ENCODE assay signal across 25 mouse cellular contexts in genomic region chr9:61491131-61491712, GRCm38 (mm10).
DNase-seq lines count a peak whose midpoint lies in the region; ATAC-seq and TF ChIP-seq lines count a peak whose summit lies in the region.
"Had no signal": no experiment of that assay in that cellular context is flagged by ENCODE, and none has a peak within 500 bp of the region (broad histone marks: within the 10 kb centered on the region; RNA-seq: fewer than 3 reads in every experiment).

No protein-coding gene starts in this region.

- no peaks in the 10 kb centered on the region for H3K9me3 ChIP-seq in intestine, embryonic 16.5 days (ENCODE audit: control insufficient read depth, low read length)
- no peaks in the 10 kb centered on the region for H3K9me3 ChIP-seq in intestine, embryonic 15.5 days
- no peaks in the 10 kb centered on the region for H3K9me3 ChIP-seq in stomach, postnatal 0 days (ENCODE audit: control insufficient read depth, low read length)
- no peaks in the 10 kb centered on the region for H3K9me3 ChIP-seq in limb, embryonic 10.5 days (replicated peaks)
- H3K9me3 ChIP-seq: embryonic facial prominence, embryonic 15.5 days; forebrain, embryonic 10.5 days; G1E; heart, embryonic 10.5 days; hindbrain, embryonic 12.5 days had no signal

- no peak overlapping the region for H3K9ac ChIP-seq in intestine, embryonic 16.5 days (ENCODE audit: low read depth, low read length)
- H3K9ac ChIP-seq in intestine, embryonic 15.5 days: no peak overlapping the region
- H3K9ac ChIP-seq in stomach, postnatal 0 days (ENCODE audit: low read length): no peak overlapping the region
- H3K9ac ChIP-seq: embryonic facial prominence, embryonic 15.5 days; hindbrain, embryonic 12.5 days had no signal

- H3K4me1 ChIP-seq in intestine, embryonic 16.5 days (ENCODE audit: control insufficient read depth, insufficient read depth, low read length): no peaks in the 10 kb centered on the region
- H3K4me1 ChIP-seq in intestine, embryonic 15.5 days (replicated peaks): no peaks in the 10 kb centered on the region
- H3K4me1 ChIP-seq in stomach, postnatal 0 days (replicated peaks; ENCODE audit: control insufficient read depth, insufficient read depth): 0 out of 2 replicates have a peak, but pooled peaks cover 2% of the 10 kb centered on the region
- no peaks in the 10 kb centered on the region; the same call in none of the 2 replicates for H3K4me1 ChIP-seq in limb, embryonic 10.5 days
- H3K4me1 ChIP-seq: hindbrain, embryonic 12.5 days had no signal

- no peak for TF ChIP-seq CTCF in stomach, postnatal 0 days (IDR thresholded peaks at IDR 0.05; ENCODE audit: low read depth)

- H3K4me3 ChIP-seq in intestine, embryonic 16.5 days (ENCODE audit: low read length): no peak overlapping the region
- H3K4me3 ChIP-seq in intestine, embryonic 15.5 days (replicated peaks): no peak overlapping the region
- no peak overlapping the region for H3K4me3 ChIP-seq in stomach, postnatal 0 days (ENCODE audit: low read depth, low read length)
- no peak overlapping the region for H3K4me3 ChIP-seq in limb, embryonic 10.5 days
- H3K4me3 ChIP-seq: embryonic facial prominence, embryonic 15.5 days; erythroblast, embryonic 14.5 days; forebrain, embryonic 10.5 days; heart, embryonic 10.5 days; hindbrain, embryonic 12.5 days had no signal

- H3K4me2 ChIP-seq in intestine, embryonic 16.5 days (ENCODE audit: low read depth, low read length): no peak overlapping the region
- H3K4me2 ChIP-seq in intestine, embryonic 15.5 days (replicated peaks): no peak overlapping the region
- H3K4me2 ChIP-seq in stomach, postnatal 0 days (replicated peaks; ENCODE audit: low read depth): no peak overlapping the region
- H3K4me2 ChIP-seq: embryonic facial prominence, embryonic 15.5 days; hindbrain, embryonic 12.5 days had no signal

- ATAC-seq in intestine, embryonic 16.5 days: peak; percentile 42; the same call in 1 of the 2 replicates
- no peak for ATAC-seq in intestine, embryonic 15.5 days
- ATAC-seq in stomach, postnatal 0 days (ENCODE audit: low FRiP score, low TSS enrichment): peak; percentile 60; the same call in 1 of the 2 replicates
- ATAC-seq: activated CD4-positive, CD25-positive, alpha-beta regulatory T cell, adult 4 months; CD4-positive, CD25-positive, alpha-beta regulatory T cell, adult 4 months; forebrain, embryonic 16.5 days had no signal

- H3K36me3 ChIP-seq in intestine, embryonic 16.5 days (ENCODE audit: control insufficient read depth, insufficient read depth, low read length): no peaks in the 10 kb centered on the region
- H3K36me3 ChIP-seq in intestine, embryonic 15.5 days: no peaks in the 10 kb centered on the region
- no peaks in the 10 kb centered on the region for H3K36me3 ChIP-seq in stomach, postnatal 0 days (ENCODE audit: control insufficient read depth, insufficient read depth, low read length)
- H3K36me3 ChIP-seq in limb, embryonic 10.5 days: no peaks in the 10 kb centered on the region
- H3K36me3 ChIP-seq: embryonic facial prominence, embryonic 15.5 days; forebrain, embryonic 10.5 days; G1E; heart, embryonic 10.5 days; hindbrain, embryonic 12.5 days had no signal

- peak; percentile 12 for DNase-seq in adrenal gland, postnatal 10 days
- DNase-seq in adrenal gland, postnatal 4 days (ENCODE audit: low spot score in 2 of 2): no peak
- DNase-seq in urinary bladder, postnatal 14 days (ENCODE audit: low spot score): peak; percentile 74
- no peak for DNase-seq in urinary bladder, postnatal 10 days (ENCODE audit: low spot score)
- peak; percentile 71 for DNase-seq in stomach, postnatal 0 days (ENCODE audit: low spot score)
- no peak for DNase-seq in limb, embryonic 10.5 days (ENCODE audit: low spot score)
- DNase-seq: adrenal gland, postnatal 25 days; B cell, adult 2 months; cerebellum, adult 11-12 months; cerebellum, adult 9-10 months; gastrocnemius, postnatal 10 days; heart, adult 18-20 months; heart, postnatal 10 days; heart, postnatal 4 days had no signal

- H3K27me3 ChIP-seq in intestine, embryonic 16.5 days (replicated peaks; ENCODE audit: control insufficient read depth, insufficient read depth, low read length): no peaks in the 10 kb centered on the region
- H3K27me3 ChIP-seq in intestine, embryonic 15.5 days (replicated peaks): 0 out of 2 replicates have a peak, but pooled peaks cover 3% of the 10 kb centered on the region
- no peaks in the 10 kb centered on the region for H3K27me3 ChIP-seq in stomach, postnatal 0 days (ENCODE audit: control insufficient read depth, insufficient read depth, low read length)
- peaks cover 22% of the 10 kb centered on the region; the same call in 1 of the 2 replicates for H3K27me3 ChIP-seq in limb, embryonic 10.5 days (ENCODE audit: low read depth, poor library complexity, severe bottlenecking)

- TF ChIP-seq EP300 in stomach, postnatal 0 days (optimal IDR thresholded peaks at IDR 0.05): no peak

- 34% methylated on average over 6 of the region's 6 CpGs for WGBS in intestine, embryonic 16.5 days
- 29% methylated on average over 6 of the region's 6 CpGs for WGBS in intestine, embryonic 15.5 days
- WGBS in stomach, postnatal 0 days: 32% methylated on average over 6 of the region's 6 CpGs
- 44% methylated on average over 6 of the region's 6 CpGs for WGBS in limb, embryonic 10.5 days

- H3K27ac ChIP-seq in intestine, embryonic 16.5 days (ENCODE audit: low read length): no peak overlapping the region
- no peak overlapping the region for H3K27ac ChIP-seq in intestine, embryonic 15.5 days
- H3K27ac ChIP-seq in stomach, postnatal 0 days (replicated peaks): no peak overlapping the region
- no peak overlapping the region for H3K27ac ChIP-seq in limb, embryonic 10.5 days
- H3K27ac ChIP-seq: embryonic facial prominence, embryonic 15.5 days; forebrain, embryonic 10.5 days; heart, embryonic 10.5 days; hindbrain, embryonic 12.5 days had no signal

Comparison
In these comparisons a context has a peak if more than half of its experiments do, and no peak if none do; other contexts are left out.
1. DNase-seq: peak in adrenal gland, postnatal 10 days (single experiment), urinary bladder, postnatal 14 days (single experiment) and stomach, postnatal 0 days (single experiment); none in adrenal gland, postnatal 4 days (0 of 2), urinary bladder, postnatal 10 days (single experiment) and limb, embryonic 10.5 days (single experiment).